Mouse (Mus musculus): ENCODE measurements at regions not wholly inside any gene's neighbourhood (a gene's known extent, or its start where the extent isn't known, plus 50 kb on each side); places are given as distances from the start of the nearest gene placed in this dataset.

DNA sequence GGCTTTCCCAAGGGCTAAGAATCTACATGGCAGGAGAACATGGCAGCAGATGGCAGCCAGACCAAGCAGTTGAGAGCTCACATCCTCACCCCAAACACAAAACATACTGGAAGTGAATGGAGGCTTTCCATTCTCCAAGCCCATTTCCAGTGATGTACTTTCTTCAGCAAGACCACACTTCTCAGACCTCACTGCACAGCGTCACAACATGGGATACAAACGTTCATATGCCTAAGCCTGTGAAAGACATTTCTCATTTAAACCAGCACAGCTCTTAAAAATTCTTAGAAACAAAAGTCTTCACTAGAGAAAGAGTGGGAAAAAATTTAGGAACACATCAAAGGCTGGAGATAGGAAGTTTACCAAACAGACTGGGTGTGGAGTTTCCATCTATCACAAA, 183.9 kb upstream of the Sfrp2 start:
- no peak overlapping the region for H3K4me2 ChIP-seq
- no peak overlapping the region for H3K9ac ChIP-seq (ENCODE audit: low read length)
- DNase-seq (ENCODE audit: low spot score, missing footprints) (peak; percentile 81), ATAC-seq (ENCODE audit: low FRiP score) (no peak)
- no peaks in the 10 kb centered on the region for H3K9me3 ChIP-seq (ENCODE audit: control insufficient read depth, low read length)
- no peaks in the 10 kb centered on the region for H3K4me1 ChIP-seq (ENCODE audit: control insufficient read depth, insufficient read depth, low read length)
- H3K27ac ChIP-seq (ENCODE audit: low read depth, low read length): no peak overlapping the region
- no peaks in the 10 kb centered on the region; the same call in 1 of the 2 replicates for H3K27me3 ChIP-seq (ENCODE audit: control insufficient read depth, insufficient read depth, low read length)
- H3K4me3 ChIP-seq (ENCODE audit: low read depth, low read length): no peak overlapping the region
- WGBS: 70% methylated on average over 2 of the region's 2 CpGs
- H3K36me3 ChIP-seq (ENCODE audit: control insufficient read depth, insufficient read depth, low read length): no peaks in the 10 kb centered on the region

DNA sequence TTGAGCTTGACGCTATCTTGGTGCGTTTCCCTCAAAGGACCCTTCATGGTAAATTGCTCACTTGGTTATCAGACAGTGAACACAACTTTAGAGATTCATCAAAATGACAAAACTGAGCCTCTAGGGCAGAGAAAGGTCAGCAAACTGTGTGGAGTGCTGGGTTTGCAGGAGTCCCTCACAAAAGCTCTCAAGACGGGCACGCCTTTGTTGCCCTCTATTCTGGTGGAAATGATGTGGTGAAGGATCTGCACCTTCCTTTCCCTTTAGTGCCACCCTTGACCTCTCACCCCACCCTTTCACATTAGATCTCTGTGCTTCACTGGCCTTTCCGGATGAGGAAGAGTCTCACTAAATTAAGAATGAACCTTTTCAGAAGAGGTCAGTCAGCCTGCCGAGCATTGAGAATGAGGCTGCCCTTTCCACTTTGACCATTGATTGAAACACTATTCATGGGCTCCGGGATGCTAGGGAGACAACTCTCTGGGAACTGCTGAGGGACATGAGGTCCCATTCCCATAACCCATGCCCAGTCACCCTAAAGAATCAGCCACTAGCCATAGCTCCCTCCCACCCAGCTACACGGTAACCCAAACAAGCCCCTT, 182.9 kb upstream of the Sfrp2 start:
- Histone ChIP-seq H3K4me2 (no peak overlapping the region), H3K36me3 (ENCODE audit: control insufficient read depth, insufficient read depth, low read length) (no peaks in the 10 kb centered on the region), H3K9ac (ENCODE audit: low read length) (no peak overlapping the region), H3K27ac (ENCODE audit: low read depth, low read length) (no peak overlapping the region), H3K9me3 (ENCODE audit: control insufficient read depth, low read length) (no peaks in the 10 kb centered on the region), H3K4me1 (ENCODE audit: control insufficient read depth, insufficient read depth, low read length) (no peaks in the 10 kb centered on the region), H3K4me3 (ENCODE audit: low read depth, low read length) (no peak overlapping the region), H3K27me3 (ENCODE audit: control insufficient read depth, insufficient read depth, low read length) (no peaks in the 10 kb centered on the region; the same call in 1 of the 2 replicates)
- 19% methylated on average over 8 of the region's 8 CpGs for WGBS
- DNase-seq (ENCODE audit: low spot score, missing footprints) (peak; percentile 84), ATAC-seq (ENCODE audit: low FRiP score) (peak; percentile 81)

DNA sequence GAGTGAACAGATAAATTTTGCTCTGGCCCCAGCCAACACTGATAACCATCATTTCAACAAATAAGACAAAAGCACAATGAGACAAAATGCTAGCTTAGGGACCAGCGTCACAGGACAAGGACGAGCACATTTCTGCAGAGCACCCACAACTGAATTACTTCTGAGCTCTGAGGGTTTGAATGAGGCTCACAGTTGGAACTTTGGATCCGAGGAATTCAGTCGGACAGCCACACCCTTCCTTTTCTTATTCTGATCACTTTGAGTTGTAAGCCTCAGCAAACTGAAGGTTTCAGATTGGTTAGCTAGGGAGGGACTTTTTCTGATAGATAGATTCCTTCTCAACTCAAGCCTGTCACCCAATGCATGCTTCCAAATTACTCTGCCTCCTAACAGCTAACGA, 180.0 kb upstream of the Sfrp2 start:
- DNase-seq (ENCODE audit: low spot score, missing footprints): no peak
- Histone ChIP-seq H3K9me3 (ENCODE audit: control insufficient read depth, low read length) (no peaks in the 10 kb centered on the region), H3K9ac (ENCODE audit: low read length) (no peak overlapping the region), H3K4me3 (ENCODE audit: low read depth, low read length) (no peak overlapping the region), H3K36me3 (ENCODE audit: control insufficient read depth, insufficient read depth, low read length) (no peaks in the 10 kb centered on the region), H3K4me1 (ENCODE audit: control insufficient read depth, insufficient read depth, low read length) (no peaks in the 10 kb centered on the region), H3K27me3 (ENCODE audit: control insufficient read depth, insufficient read depth, low read length) (no peaks in the 10 kb centered on the region; the same call in 1 of the 2 replicates), H3K4me2 (no peak overlapping the region), H3K27ac (ENCODE audit: low read depth, low read length) (no peak overlapping the region)
- WGBS: 41% methylated on average over 5 of the region's 5 CpGs
- no peak for ATAC-seq (ENCODE audit: low FRiP score)

DNA sequence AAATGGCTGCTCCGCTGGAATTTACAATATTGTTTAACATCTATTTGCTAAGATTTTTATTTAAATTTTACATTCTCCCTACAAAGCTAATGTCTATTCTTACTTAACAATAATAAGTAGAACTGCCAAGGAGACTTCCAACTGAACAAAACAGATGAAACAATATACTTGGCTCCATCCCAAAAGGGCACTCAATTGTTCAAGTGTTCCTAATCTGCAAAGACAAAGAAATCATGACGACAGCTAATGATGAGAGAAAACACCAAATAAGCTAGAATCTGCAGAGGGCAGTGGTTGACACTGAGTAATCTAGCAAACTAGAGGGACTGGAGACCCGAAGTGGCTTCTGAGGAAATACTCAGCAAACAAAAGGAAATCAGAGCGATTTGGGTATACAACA, 179.6 kb upstream of the Sfrp2 start:
- Histone ChIP-seq H3K4me1 (ENCODE audit: control insufficient read depth, insufficient read depth, low read length) (no peaks in the 10 kb centered on the region), H3K4me3 (ENCODE audit: low read depth, low read length) (no peak overlapping the region), H3K9me3 (ENCODE audit: control insufficient read depth, low read length) (no peaks in the 10 kb centered on the region), H3K27ac (ENCODE audit: low read depth, low read length) (no peak overlapping the region), H3K27me3 (ENCODE audit: control insufficient read depth, insufficient read depth, low read length) (no peaks in the 10 kb centered on the region; the same call in 1 of the 2 replicates), H3K4me2 (no peak overlapping the region), H3K36me3 (ENCODE audit: control insufficient read depth, insufficient read depth, low read length) (no peaks in the 10 kb centered on the region), H3K9ac (ENCODE audit: low read length) (no peak overlapping the region)
- no peak for ATAC-seq (ENCODE audit: low FRiP score)
- DNase-seq (ENCODE audit: low spot score, missing footprints): no peak
- WGBS: 73% methylated on average over 4 of the region's 4 CpGs

DNA sequence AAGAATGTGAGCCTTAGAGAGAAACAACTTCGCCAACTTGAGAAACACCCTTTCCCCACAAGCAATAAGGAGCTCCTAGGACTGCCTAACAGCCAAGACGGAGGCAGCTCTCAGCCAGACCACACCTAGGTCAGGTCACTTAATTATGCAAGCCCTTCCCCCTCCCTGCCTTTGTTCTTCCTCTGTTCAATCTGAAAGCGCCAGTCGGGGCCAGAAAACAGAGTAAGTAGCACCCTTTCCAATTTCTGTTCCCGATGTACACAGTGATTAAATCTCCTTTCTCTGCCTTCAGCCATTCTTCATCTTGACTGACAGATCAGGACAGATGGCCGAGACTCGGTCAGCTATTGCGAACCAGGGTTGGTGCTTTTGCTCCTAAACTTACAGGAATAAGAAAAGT, 177.0 kb upstream of the Sfrp2 start:
- DNase-seq (ENCODE audit: low spot score, missing footprints) (no peak), ATAC-seq (ENCODE audit: low FRiP score) (peak; percentile 80)
- Histone ChIP-seq H3K9me3 (ENCODE audit: control insufficient read depth, low read length) (no peaks in the 10 kb centered on the region), H3K4me1 (ENCODE audit: control insufficient read depth, insufficient read depth, low read length) (no peaks in the 10 kb centered on the region), H3K4me3 (ENCODE audit: low read depth, low read length) (no peak overlapping the region), H3K27ac (ENCODE audit: low read depth, low read length) (no peak overlapping the region; the same call in 1 of the 2 replicates), H3K36me3 (ENCODE audit: control insufficient read depth, insufficient read depth, low read length) (no peaks in the 10 kb centered on the region), H3K9ac (ENCODE audit: low read length) (no peak overlapping the region), H3K4me2 (no peak overlapping the region; the same call in 1 of the 2 replicates), H3K27me3 (ENCODE audit: control insufficient read depth, insufficient read depth, low read length) (no peaks in the 10 kb centered on the region; the same call in 1 of the 2 replicates)
- 24% methylated on average over 8 of the region's 8 CpGs for WGBS

DNA sequence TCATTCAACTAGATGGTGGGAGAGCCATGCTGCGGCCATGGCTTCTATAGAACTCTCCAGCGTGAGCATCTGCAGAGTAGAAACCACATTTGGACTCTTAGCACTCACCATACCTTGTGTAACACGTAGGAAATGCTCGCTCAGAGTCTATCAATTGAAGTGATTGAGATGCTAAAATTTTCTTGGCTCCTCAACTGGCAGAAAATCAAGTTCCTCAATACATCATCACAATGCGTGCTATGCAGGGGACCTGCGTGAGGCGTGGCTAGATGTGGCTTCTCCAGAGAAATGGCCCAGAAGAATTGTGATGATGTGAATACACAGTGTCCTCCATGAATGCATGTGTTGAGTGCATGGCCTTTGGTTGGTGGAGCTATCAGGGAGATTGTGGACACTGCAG, 174.9 kb upstream of the Sfrp2 start:
- Histone ChIP-seq H3K4me3 (ENCODE audit: low read depth, low read length) (no peak overlapping the region), H3K36me3 (ENCODE audit: control insufficient read depth, insufficient read depth, low read length) (no peaks in the 10 kb centered on the region), H3K9ac (ENCODE audit: low read length) (no peak overlapping the region), H3K9me3 (ENCODE audit: control insufficient read depth, low read length) (no peaks in the 10 kb centered on the region), H3K27ac (ENCODE audit: low read depth, low read length) (no peak overlapping the region), H3K4me1 (ENCODE audit: control insufficient read depth, insufficient read depth, low read length) (no peaks in the 10 kb centered on the region), H3K27me3 (ENCODE audit: control insufficient read depth, insufficient read depth, low read length) (no peaks in the 10 kb centered on the region; the same call in 1 of the 2 replicates), H3K4me2 (no peak overlapping the region)
- WGBS: 93% methylated on average over 7 of the region's 7 CpGs
- ATAC-seq (ENCODE audit: low FRiP score) (no peak), DNase-seq (ENCODE audit: low spot score, missing footprints) (no peak)

DNA sequence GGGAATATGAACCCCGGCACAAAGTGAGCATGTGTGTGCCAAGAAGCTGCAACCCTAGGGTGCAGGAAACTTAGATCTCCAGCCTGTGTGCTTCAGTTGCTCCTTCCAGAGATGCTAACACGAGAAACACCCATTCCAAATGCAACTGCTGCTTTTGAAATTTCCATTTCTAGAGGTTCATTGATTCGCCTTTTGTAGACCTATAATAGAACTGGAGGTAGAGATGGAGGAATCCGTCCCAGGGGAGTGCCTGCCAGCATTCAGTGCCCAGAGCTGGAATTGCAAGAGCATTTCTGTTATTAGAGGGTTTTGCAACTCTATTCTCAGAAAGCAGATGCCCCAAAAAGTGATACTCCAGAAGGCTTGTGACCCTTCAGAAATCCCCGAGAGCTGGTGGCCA, 172.8 kb upstream of the Sfrp2 start:
- H3K27ac ChIP-seq (ENCODE audit: low read depth, low read length): no peak overlapping the region
- no peaks in the 10 kb centered on the region for H3K36me3 ChIP-seq (ENCODE audit: control insufficient read depth, insufficient read depth, low read length)
- DNase-seq (ENCODE audit: low spot score, missing footprints): peak; percentile 57
- H3K9ac ChIP-seq (ENCODE audit: low read length): no peak overlapping the region
- WGBS: 85% methylated on average over 5 of the region's 5 CpGs
- ATAC-seq (ENCODE audit: low FRiP score): no peak
- no peaks in the 10 kb centered on the region for H3K9me3 ChIP-seq (ENCODE audit: control insufficient read depth, low read length)
- no peak overlapping the region for H3K4me2 ChIP-seq
- H3K27me3 ChIP-seq (ENCODE audit: control insufficient read depth, insufficient read depth, low read length): no peaks in the 10 kb centered on the region
- no peak overlapping the region for H3K4me3 ChIP-seq (ENCODE audit: low read depth, low read length)
- H3K4me1 ChIP-seq (ENCODE audit: control insufficient read depth, insufficient read depth, low read length): no peaks in the 10 kb centered on the region

DNA sequence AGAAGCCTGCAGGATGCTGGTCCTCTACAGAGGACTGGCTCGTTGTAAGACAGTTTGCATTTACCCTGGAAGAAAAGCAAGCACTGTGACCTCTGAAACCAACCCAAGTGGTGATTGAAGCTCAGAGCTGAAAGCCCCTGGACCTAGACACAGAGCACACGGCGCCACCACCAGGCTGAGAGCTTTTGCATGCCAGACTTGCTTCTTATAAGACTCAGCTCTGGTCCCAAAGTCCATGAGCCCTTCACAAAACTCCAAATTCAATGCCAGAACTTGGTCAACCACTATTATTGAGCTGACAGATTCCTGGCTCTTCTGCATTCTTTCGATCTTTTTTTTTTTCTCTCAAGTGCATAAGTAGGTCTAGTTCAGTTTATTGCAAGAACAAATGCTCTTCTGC, 164.6 kb upstream of the Sfrp2 start:
- peak; percentile 47 for DNase-seq (ENCODE audit: low spot score, missing footprints)

DNA sequence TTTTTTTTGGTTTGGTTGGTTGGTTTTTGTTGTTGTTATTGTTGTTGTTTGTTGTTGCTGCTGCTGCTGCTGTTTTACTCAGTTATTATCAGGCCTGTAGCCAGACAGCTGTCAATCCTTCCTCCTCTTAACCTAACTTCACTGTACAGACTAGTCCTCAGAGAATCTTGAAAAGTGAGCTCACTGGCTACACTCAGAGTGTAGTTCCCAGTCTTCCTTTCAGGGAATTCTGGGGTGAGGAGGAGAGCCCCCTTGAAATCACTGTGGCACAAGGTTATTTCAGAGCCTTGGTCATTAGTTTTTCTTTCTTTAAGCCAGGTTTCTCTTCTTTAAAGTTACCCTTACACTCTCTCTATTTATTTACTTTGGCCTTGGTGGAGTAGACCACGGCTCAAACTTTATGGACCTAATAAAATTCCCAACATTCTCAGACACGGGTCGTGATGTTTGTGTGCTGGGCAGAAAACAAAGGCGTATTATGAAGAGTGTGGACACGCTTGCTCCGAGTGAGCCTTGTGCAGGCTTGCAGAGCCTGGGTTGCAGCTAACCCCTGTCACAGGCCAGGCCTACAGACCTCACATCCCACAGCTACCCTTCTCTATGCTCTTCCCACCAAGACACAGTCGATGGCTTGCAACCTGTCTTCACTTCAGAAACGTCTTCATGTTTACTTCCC, 156.9 kb upstream of the Sfrp2 start:
- 72% methylated on average over 8 of the region's 8 CpGs for WGBS
- Histone ChIP-seq H3K27ac (ENCODE audit: low read depth, low read length) (no peak overlapping the region), H3K4me3 (ENCODE audit: low read depth, low read length) (no peak overlapping the region), H3K4me2 (no peak overlapping the region), H3K4me1 (ENCODE audit: control insufficient read depth, insufficient read depth, low read length) (0 out of 2 replicates have a peak, but pooled peaks cover 3% of the 10 kb centered on the region), H3K9me3 (ENCODE audit: control insufficient read depth, low read length) (no peaks in the 10 kb centered on the region), H3K27me3 (ENCODE audit: control insufficient read depth, insufficient read depth, low read length) (no peaks in the 10 kb centered on the region), H3K36me3 (ENCODE audit: control insufficient read depth, insufficient read depth, low read length) (no peaks in the 10 kb centered on the region), H3K9ac (ENCODE audit: low read length) (no peak overlapping the region)
- DNase-seq (ENCODE audit: low spot score, missing footprints) (peak; percentile 83), ATAC-seq (ENCODE audit: low FRiP score) (no peak)

More for the DNA sequence above, 164.6 kb upstream of the Sfrp2 start:
- WGBS: 71% methylated on average over 4 of the region's 4 CpGs
- Histone ChIP-seq H3K9me3 (ENCODE audit: control insufficient read depth, low read length) (no peaks in the 10 kb centered on the region), H3K36me3 (ENCODE audit: control insufficient read depth, insufficient read depth, low read length) (no peaks in the 10 kb centered on the region), H3K27me3 (ENCODE audit: control insufficient read depth, insufficient read depth, low read length) (no peaks in the 10 kb centered on the region; the same call in 1 of the 2 replicates), H3K4me2 (no peak overlapping the region), H3K4me3 (ENCODE audit: low read depth, low read length) (no peak overlapping the region), H3K9ac (ENCODE audit: low read length) (no peak overlapping the region), H3K4me1 (ENCODE audit: control insufficient read depth, insufficient read depth, low read length) (0 out of 2 replicates have a peak, but pooled peaks cover 3% of the 10 kb centered on the region), H3K27ac (ENCODE audit: low read depth, low read length) (no peak overlapping the region)
- no peak for ATAC-seq (ENCODE audit: low FRiP score)

Measured in midbrain, embryonic 11.5 days (tissue).